Mouse (Mus musculus): Measurements from ENCODE around the gene Morc3.
"Not testable (repeated sequence)": the region's sequence is repeated elsewhere in the genome, so short reads cannot be mapped to it uniquely, and the experiment has no call there.

Gene Morc3

GRCm38 (mm10) chr16:93818691-93819324 is 13.1 kb upstream of the Morc3 start:
- in situ Hi-C loops (cut with MboI, MseI), result no loop called here

- in situ Hi-C loops (cut with MboI, MseI), result no loop called here
Observed at GRCm38 (mm10) chr16:93819325-93819696, 12.6 kb upstream of the Morc3 start.

DNA sequence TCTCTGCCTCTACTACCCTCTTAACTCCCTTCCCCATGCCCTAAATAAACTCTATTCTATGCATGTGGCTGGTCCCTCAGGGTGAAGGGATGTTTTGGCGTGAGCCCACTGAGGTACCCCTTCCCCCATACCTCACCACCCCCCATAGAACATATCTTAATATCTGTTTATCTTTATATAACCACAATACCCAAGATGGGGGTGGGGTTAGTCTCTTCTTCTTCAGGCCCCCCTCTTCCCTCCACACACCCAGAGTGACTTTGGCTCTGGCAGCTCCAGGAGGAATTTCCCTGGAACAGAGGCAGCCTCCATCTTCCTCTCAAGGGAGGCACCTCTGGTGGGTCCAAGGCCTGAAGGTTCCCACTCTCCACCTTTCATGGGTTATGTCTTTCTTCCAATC is 11.9 kb upstream of the Morc3 start:
- in situ Hi-C loops (cut with MboI, MseI), result no loop called here

DNA sequence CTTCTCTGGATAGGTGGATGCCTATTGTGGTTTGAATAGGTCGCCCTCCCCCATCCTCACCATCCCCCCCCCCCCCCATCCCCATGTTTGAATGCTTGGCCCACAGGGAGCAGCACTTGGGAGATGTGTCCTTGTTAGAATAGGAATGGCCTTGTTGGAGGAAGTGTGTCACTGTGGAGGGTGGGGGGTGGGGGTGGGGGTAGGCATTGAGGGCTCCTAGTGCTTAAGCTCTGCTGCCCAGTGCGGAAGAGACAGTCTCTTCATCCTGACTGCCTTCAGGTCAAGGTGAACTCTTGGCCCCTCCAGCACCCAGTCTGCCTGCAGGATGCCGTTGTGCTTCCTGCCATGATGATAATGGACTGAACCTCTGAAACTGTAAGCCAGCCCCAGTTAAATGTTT is 10.2 kb upstream of the Morc3 start:
- in situ Hi-C loops (cut with MboI, MseI), result no loop called here

DNA sequence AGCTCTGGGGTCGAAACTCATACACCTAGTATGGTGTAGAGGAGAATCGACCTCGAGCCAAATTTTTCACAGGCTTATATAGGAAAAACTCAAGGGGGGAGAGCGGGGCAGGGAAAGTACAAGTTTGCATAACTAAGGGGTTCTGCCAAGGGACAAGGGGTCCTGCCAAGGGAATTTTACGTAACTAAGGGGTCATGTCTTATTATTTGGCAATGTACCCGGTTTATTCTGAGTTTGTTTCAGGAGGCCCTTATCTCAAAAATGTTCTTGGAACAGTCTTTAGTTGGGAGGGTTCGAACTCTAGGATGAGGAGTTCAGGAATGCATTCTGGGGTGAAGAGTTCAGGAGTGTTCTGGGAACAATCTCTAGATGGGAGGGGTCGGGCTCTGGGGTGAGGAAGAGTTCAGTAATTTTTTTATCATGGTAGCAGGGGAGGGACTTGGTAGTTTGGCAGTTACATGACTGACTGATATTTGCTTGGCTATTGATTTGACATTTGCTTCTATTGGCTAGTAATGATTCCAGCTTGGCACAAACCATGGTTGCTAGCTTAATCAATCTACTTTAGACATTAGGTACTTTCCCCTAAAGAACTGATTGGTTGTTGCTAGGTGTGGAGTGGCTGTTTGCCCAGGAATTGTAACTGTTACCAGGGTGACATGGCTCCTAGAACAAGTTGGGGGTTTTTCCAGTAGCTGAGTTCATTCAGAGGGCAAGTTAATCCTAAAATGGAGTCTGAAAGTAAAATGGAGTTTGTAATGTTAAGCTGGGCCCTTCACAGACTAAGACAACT is 9.3 kb upstream of the Morc3 start:
- in situ Hi-C loops (cut with MboI, MseI), result not testable (repeated sequence)

- in situ Hi-C loops (cut with MboI, MseI), result no loop called here
Observed at GRCm38 (mm10) chr16:93824799-93825198, 7.1 kb upstream of the Morc3 start.

DNA sequence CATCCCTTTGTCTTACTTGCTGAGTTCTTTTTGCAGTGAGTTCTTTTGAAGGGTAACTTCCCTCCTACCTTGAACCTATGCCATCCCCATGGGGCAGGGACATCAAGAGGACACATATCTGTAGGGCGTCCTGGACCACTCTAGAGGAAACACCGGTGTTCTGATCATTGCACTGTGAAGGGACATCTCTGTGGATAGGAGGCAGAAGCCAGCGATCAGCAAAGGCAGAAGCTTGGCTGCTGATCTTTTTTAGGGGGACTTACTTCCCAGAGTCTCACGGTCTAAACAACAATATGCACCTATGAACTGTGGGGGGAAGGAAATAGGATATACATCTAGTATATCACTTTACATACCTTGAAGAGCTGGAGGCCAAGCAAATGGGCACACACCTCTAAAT is 6.5 kb upstream of the Morc3 start:
- in situ Hi-C loops (cut with MboI, MseI), result no loop called here

- in situ Hi-C loops (cut with MboI, MseI), result no loop called here
Observed at GRCm38 (mm10) chr16:93826054-93826453, 5.9 kb upstream of the Morc3 start.

GRCm38 (mm10) chr16:93826478-93826877 is 5.4 kb upstream of the Morc3 start:
- in situ Hi-C loops (cut with MboI, MseI), result not testable (repeated sequence)

- in situ Hi-C loops (cut with MboI, MseI), result no loop called here
Observed at GRCm38 (mm10) chr16:93826909-93827308, 5.0 kb upstream of the Morc3 start.

DNA sequence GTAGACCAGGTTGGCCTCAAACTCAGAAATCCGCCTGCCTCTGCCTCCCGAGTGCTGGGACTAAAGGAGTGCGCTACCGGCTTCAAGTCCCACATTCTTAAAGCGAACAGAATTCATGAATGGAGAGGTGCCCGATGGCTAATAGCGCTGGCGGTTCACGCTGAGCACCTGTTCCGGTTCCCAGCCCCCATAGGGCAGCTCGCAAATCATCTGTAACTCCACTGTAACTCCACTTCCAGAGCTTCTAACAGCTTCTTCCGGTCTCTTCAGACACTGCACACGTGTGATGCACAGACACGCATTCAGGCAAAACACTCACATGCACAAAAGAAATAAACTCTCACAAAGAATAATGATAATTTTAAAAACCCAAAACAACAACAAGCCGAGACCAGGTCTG is 2.4 kb upstream of the Morc3 start:
- in situ Hi-C loops (cut with MboI, MseI), result no loop called here

GRCm38 (mm10) chr16:93830071-93830470 is 1.9 kb upstream of the Morc3 start:
- in situ Hi-C loops (cut with MboI, MseI), result loop anchor here (5.0 kb wide), 1 partner anchor 52 kb away; the partner anchor contains the start of gene Chaf1b

DNA sequence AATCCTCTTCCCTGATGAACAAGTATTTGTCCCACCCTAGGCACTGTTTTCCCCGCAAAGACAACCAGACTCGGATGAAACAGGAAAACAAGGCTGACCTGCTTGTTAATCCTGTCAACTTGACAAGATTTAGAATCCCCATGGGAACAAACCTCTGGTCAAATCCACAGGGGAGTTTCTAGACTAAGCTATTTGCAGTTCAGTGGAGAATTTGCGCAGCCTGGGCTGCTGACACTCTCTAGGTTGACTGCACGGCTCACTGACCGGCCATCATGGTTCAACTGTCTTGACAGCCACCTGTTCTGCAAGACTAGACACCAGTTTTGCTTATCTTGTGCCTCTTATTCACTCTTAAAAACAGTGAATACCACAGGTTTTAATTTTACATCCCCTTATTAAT is 1.0 kb upstream of the Morc3 start:
- in situ Hi-C loops (cut with MboI, MseI), result loop anchor here (5.0 kb wide), 1 partner anchor 51 kb away; the partner anchor contains the start of gene Chaf1b

DNA sequence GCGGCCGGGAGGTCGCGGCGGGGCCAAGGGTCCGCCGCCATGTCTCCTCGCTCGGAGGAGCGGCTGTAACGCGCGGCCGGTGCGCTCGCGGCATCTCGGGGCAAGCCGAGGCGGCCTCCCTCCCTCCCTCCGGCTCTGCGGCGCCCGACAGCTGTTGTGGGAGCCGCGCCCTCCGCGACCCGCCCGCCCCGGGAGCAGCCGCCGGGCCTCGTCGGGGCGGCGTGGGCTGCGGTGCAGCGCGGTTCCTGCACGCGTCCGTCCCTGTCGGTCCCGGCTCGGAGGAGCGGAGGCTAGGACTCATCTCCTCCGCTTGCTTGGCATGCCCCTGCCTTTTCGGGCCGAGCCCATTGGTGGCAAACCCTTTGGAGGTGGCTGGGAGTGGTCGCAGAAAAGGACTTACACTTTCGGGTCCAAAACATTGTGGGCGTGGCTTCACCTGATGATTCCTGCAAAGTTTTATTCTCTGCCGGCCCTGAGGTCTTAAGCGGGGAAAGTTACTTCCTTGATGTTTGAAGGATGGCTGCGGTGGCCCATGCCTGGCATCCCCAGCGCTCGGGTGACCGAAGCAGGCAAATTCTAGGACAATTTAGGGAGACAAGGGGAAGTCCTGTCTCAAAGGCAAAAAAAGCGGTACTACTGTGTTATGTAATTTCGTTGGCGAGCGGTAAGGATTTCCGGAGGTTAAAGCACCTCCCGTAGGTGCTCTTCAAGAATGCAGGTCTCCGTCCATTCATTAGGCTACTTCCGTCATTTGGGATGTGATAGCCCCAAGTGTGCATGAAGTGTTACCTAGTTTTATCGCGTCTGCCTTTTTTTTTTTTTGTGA is 743 bp downstream of the Morc3 start:
- in situ Hi-C loops (cut with MboI, MseI), result loop anchor here (5.0 kb wide), 1 partner anchor 50 kb away; the partner anchor contains the start of gene Chaf1b

DNA sequence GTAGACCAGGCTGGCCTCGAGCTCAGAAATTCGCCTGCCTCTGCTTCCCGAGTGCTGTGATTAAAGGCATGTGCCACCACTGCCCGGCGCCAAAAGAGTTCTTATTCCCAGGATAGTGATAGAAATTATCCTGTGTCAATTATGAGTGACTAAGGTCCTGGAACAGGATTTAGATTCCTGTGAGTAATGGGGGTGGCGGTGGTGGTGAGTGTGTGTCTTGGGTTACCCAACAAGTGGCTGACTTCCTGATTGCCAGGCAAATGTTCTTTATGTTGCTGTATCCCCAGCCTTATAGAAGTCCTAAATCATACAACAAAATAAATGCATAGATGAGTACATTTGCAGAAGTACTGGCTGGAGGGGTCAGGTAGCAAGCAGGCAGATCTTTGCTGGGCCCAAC is 1.6 kb downstream of the Morc3 start:
- in situ Hi-C loops (cut with MboI, MseI), result loop anchor here (5.0 kb wide), 1 partner anchor 49 kb away; the partner anchor contains the start of gene Chaf1b

DNA sequence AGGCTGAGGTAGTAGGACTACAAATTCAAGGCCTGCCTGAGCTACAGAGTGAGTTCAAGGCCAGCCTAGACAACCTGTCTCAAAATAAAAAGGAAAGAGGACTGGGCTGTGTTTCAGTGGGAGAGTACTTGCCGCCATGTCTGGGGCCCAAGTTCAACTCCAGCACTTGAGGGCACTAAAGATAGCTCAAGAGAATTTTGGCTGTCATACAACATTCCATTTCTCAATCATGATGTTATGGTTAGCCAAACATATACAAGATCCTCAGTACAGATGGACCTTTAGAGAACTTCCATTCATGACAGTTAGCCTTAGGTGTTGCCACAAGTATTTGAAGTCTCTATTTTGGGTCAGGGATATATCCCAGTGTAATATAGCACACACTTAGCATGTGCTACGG is 2.2 kb downstream of the Morc3 start:
- in situ Hi-C loops (cut with MboI, MseI), result loop anchor here (5.0 kb wide), 1 partner anchor 48 kb away; the partner anchor contains the start of gene Chaf1b

GRCm38 (mm10) chr16:93839049-93839448 is 7.1 kb downstream of the Morc3 start:
- in situ Hi-C loops (cut with MboI, MseI), result no loop called here

GRCm38 (mm10) chr16:93850527-93850926 is 18.6 kb downstream of the Morc3 start:
- in situ Hi-C loops (cut with MboI, MseI), result no loop called here

GRCm38 (mm10) chr16:93859967-93860366 is 28.0 kb downstream of the Morc3 start:
- in situ Hi-C loops (cut with MboI, MseI), result no loop called here

DNA sequence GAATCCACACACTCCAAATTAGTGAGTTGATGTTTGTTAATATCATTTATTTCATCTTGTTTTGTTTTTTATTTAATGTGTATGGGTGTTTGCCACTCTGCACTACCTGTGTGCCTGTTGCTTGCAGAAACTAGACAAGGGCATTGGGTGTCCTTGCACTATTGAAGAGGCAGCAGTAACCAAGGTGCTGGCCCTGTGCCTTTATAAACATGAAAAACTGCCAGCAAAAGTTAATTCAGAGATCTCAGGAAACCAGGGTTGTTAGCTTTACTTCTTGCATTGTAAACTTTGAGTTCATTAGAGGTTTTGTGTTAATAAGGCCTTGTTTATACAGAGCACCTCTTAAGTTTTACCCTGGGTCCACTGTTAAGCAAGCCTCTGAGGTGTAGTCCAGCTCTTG is 28.8 kb downstream of the Morc3 start:
- in situ Hi-C loops (cut with MboI, MseI), result no loop called here

DNA sequence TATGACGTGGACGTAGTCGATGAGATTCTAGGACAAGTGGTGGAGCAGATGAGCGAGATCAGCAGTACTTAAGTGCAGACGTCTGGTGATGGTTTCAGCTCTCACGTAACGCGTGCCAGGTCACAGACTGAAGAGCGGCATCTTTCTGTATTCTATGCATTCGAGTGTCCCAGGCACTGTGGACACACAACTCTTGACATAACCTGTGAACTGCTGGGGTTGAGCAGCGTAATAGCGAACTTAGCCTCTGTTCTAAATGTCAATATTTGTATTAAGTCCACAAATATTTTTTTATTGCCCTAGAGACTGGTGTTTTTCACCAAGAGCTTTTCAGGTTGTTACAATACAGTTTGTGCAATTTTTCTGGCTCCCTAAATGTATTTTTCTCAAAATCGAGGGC is 42.9 kb downstream of the Morc3 start:
- in situ Hi-C loops (cut with MboI, MseI), result no loop called here
